Mouse (Mus musculus) heart, embryonic 14.5 days (tissue): ENCODE results near the gene Zfp94. TPM values are rescaled to one million over a fixed set of nuclear protein-coding genes. Genes with fewer than 3 reads are reported as not detected.

Experiments used
- ATAC-seq: fragments of 200-750 bp; cut with Nextera tagmentation; 2 replicates; pipeline ENCODE4 v1.8.0; 2017; ENCODE audit warnings: low read depth, moderate TSS enrichment; ENCODE audit not compliant: insufficient number of reproducible peaks, insufficient read depth, low FRiP score
- H3K27ac ChIP-seq, 2 experiments: fragments of 200-500 bp in 1 of 2; fragments of 300-500 bp in 1 of 2; sonication (generic) in 1 of 2; replicated peaks in 1 of 2; 2 replicates each; pipeline ENCODE4 v1.5.1; 2012 to 2014; ENCODE audit warnings: low read depth in 2 of 2, low read length in 2 of 2, control low read depth in 1 of 2, mild to moderate bottlenecking in 1 of 2, mixed read lengths in 1 of 2; ENCODE audit not compliant: control insufficient read depth in 1 of 2, insufficient read depth in 1 of 2
- H3K27me3 ChIP-seq: fragments of 300-500 bp; sonication (generic); 2 replicates; pipeline ENCODE4 v1.6.1; 2014; ENCODE audit warnings: mild to moderate bottlenecking, low read length, control low read depth; ENCODE audit not compliant: control insufficient read depth, insufficient read depth
- H3K36me3 ChIP-seq: fragments of 300-500 bp; sonication (generic); 2 replicates; pipeline ENCODE4 v1.6.1; 2014; ENCODE audit warnings: mild to moderate bottlenecking, control low read depth, low read length, mixed read lengths; ENCODE audit not compliant: control insufficient read depth, insufficient read depth
- H3K4me1 ChIP-seq, 2 experiments: fragments of 200-500 bp in 1 of 2; fragments of 300-500 bp in 1 of 2; sonication (generic) in 1 of 2; 2 replicates each; pipeline ENCODE4 v1.6.1; 2012 to 2014; ENCODE audit warnings: low read length in 2 of 2, control low read depth in 1 of 2, mixed read lengths in 1 of 2; ENCODE audit not compliant: control insufficient read depth in 2 of 2, insufficient read depth in 2 of 2
- H3K4me2 ChIP-seq: fragments of 300-500 bp; sonication (generic); 2 replicates; pipeline ENCODE4 v1.6.1; 2014; ENCODE audit warnings: mild to moderate bottlenecking, low read length
- H3K4me3 ChIP-seq, 2 experiments: fragments of 200-500 bp in 1 of 2; fragments of 300-500 bp in 1 of 2; sonication (generic) in 1 of 2; 2 replicates each; pipeline ENCODE4 v1.5.1; 2012 to 2014; ENCODE audit warnings: low read length in 2 of 2, mild to moderate bottlenecking in 2 of 2, control low read depth in 1 of 2, low read depth in 1 of 2, moderate library complexity in 1 of 2; ENCODE audit not compliant: control insufficient read depth in 1 of 2, insufficient read depth in 1 of 2
- H3K9ac ChIP-seq: fragments of 300-500 bp; sonication (generic); 2 replicates; pipeline ENCODE4 v1.6.1; 2014; ENCODE audit warnings: mild to moderate bottlenecking, low read length
- H3K9me3 ChIP-seq: fragments of 300-500 bp; sonication (generic); 2 replicates; pipeline ENCODE4 v1.6.1; 2016; ENCODE audit warnings: low read length, control low read depth; ENCODE audit not compliant: control insufficient read depth
- WGBS: fragments of 180-500 bp; shearing (Covaris S2); extraction: QIAGEN DNeasy Blood & Tissue Kit; methylation state at CpG from one replicate; pipeline ENCODE4 v1.1.7; 2014; 5-methylcytosine and 5-hydroxymethylcytosine counted together
- polyA plus RNA-seq: library from polyadenylated mRNA; unstranded; fragments of >200 nt; fragmentation: Nextera tagmentation; extraction: Ambion mirVana; gene quantifications from 2 replicates; pipeline ENCODE4 v1.2.1, GENCODE M21; 2014

Zfp94 gene
- polyA plus RNA-seq, 1 experiment from 2014 or later: 4.5 TPM

GRCm38 (mm10) chr7:24315726-24316566 lies 520 bp downstream of the Zfp94 start:
- peak overlapping the region; percentile 73 to 83 for H3K4me3 ChIP-seq
- H3K9me3 ChIP-seq: no peaks in the 10 kb centered on the region
- no peak; the same call in 1 of the 2 replicates for ATAC-seq
- 30% methylated on average over 29 of the region's 29 CpGs for WGBS
- peak overlapping the region; percentile 87 for H3K9ac ChIP-seq
- H3K36me3 ChIP-seq: peaks cover 10% of the 10 kb centered on the region
- peaks cover 8% of the 10 kb centered on the region; the same call in 1 of the 2 replicates for H3K27me3 ChIP-seq
- peak overlapping the region in 1 of 2 experiments; percentile 3; a peak in 1 of 4 replicates for H3K27ac ChIP-seq
- H3K4me1 ChIP-seq: peaks cover 5 to 9% of the 10 kb centered on the region in 2 experiments
- peak overlapping the region; percentile 95 for H3K4me2 ChIP-seq

GRCm38 (mm10) chr7:24300771-24301282 lies 15.6 kb downstream of the Zfp94 start, which contains the start of gene Zfp61:
Gene Zfp61 (minus strand): TSS chr7:24301232.
- H3K4me1 ChIP-seq: peaks cover 5 to 16% of the 10 kb centered on the region in 2 experiments; a peak in 3 of 4 replicates
- H3K36me3 ChIP-seq: peaks cover 34% of the 10 kb centered on the region
- no peaks in the 10 kb centered on the region for H3K27me3 ChIP-seq
- peak within 1 kb of the TSS; percentile 92 for H3K4me2 ChIP-seq
- no peaks in the 10 kb centered on the region for H3K9me3 ChIP-seq
- peak within 1 kb of the TSS; percentile 17 to 77 for H3K4me3 ChIP-seq
- ATAC-seq: no peak
- H3K9ac ChIP-seq: peak within 1 kb of the TSS; percentile 68; the same call in 1 of the 2 replicates
- H3K27ac ChIP-seq: peak within 1 kb of the TSS; percentile 14 to 20; a peak in 2 of 4 replicates
- WGBS: 3% methylated on average over 13 of the region's 13 CpGs

DNA sequence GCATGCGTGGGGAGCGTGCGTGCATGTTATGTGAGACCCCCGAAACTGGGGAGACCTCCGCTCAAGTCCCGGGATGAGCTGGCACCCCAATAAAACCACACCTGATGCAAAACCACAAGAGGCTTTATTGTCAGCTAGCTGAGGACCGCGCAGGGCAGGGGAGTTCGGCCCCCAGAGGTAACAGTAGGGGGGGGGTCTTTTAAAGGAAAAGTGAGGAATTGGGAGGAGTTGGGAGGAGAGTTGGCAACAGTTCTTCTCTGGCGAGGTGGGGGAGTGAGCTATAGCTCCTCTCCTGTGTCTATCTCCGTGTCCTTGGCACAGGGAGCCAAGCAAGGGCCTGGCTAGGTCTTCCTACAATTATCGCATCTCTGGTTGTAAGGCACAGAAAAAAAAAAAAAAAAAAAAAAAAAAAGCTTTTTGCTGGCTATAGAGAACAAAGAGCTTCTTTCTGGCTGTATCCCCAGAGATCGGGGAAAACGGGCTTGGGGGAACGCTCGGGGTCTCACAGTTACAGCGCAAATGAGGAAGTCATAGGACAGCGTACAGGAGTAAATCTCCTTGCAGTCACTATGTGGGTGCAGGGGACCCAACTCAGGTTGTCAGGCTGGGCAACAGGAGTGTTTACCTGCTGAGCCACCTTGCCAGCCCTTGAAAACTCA lies 16.5 kb downstream of the Zfp94 start:
- Histone ChIP-seq H3K36me3 (peaks cover 43% of the 10 kb centered on the region), H3K4me1 (peaks cover 5 to 16% of the 10 kb centered on the region in 2 experiments; a peak in 3 of 4 replicates), H3K9me3 (no peaks in the 10 kb centered on the region), H3K4me2 (peak overlapping the region; percentile 92), H3K4me3 (peak overlapping the region; percentile 36 to 77), H3K27me3 (no peaks in the 10 kb centered on the region), H3K27ac (no peak overlapping the region; a peak in 1 of 4 replicates), H3K9ac (peak overlapping the region; percentile 68)
- 2% methylated on average over 18 of the region's 18 CpGs for WGBS
- peak; percentile 23; the same call in 1 of the 2 replicates for ATAC-seq

DNA sequence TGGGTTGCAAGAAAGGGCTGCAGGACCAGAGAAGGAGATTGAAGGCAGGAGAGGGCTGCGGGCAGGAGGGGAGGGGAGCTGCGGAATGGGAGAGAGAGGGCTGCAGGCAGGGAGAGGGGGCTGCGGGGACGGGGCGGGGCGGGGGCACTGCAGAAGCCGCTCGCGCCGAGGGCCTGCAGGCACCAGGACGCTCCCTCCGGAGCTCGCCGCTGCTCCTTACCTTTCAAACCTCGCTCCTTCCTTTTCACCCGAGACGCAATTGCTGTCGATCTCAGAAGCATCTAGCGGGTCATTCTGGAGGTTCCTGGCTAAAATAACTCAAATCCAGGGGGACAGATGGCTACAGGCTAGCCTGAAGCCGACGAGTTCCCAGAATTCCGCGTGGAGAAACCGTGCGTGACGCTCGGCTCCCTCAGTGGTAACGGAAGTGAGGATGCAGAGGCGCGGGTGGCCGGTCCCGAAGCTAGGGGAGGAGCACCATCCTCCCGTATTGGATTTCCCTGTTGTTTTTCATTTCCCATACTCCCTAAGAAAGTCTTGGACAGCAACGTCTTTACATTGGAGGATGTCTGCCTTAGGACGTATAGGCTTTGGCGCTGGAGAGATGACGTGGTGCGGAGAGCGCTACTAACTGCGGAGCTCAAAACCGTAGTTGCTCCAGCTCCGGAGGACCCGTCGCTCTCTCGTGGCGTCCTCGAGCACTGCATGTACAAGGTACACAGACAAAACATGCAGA lies 17.3 kb downstream of the Zfp94 start:
- peak overlapping the region; percentile 84 for H3K9ac ChIP-seq
- H3K9me3 ChIP-seq: no peaks in the 10 kb centered on the region
- peak; percentile 82 for ATAC-seq
- no peaks in the 10 kb centered on the region for H3K27me3 ChIP-seq
- WGBS: under 1% methylated on average over 47 of the region's 47 CpGs
- peak overlapping the region; percentile 53 to 79 for H3K27ac ChIP-seq
- peaks cover 47% of the 10 kb centered on the region for H3K36me3 ChIP-seq
- H3K4me3 ChIP-seq: peak overlapping the region; percentile 58 to 77
- peak overlapping the region; percentile 92 for H3K4me2 ChIP-seq
- peaks cover 5 to 16% of the 10 kb centered on the region in 2 experiments; a peak in 3 of 4 replicates for H3K4me1 ChIP-seq

DNA sequence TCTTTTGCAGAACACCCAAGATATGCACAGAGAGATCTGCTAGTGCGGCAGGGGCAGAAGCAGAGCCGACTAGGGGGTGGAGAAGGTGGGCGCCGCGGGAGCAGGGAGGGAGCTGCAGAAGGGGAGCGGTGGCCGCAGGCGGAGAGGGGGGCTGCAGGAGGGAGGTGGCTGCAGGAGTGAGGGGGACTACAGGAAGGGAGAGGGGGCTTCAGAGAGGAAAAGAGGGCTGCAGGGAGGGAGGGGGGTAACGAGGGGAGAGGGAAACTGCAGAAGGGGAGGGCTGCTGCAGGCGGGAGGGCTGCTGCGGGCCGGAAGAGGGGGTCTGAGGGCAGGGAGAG lies 17.9 kb downstream of the Zfp94 start:
- Histone ChIP-seq H3K27ac (0 out of 4 replicates have a peak overlapping the region, but pooled peaks of 1 of the 2 experiments have one; percentile 79), H3K9ac (peak overlapping the region; percentile 84), H3K9me3 (no peaks in the 10 kb centered on the region), H3K4me3 (peak overlapping the region; percentile 58 to 77), H3K4me2 (peak overlapping the region; percentile 92), H3K4me1 (peaks cover 5 to 16% of the 10 kb centered on the region in 2 experiments; a peak in 3 of 4 replicates), H3K27me3 (no peaks in the 10 kb centered on the region), H3K36me3 (peaks cover 52% of the 10 kb centered on the region)
- under 1% methylated on average over 12 of the region's 12 CpGs for WGBS
- no peak; the same call in 1 of the 2 replicates for ATAC-seq

DNA sequence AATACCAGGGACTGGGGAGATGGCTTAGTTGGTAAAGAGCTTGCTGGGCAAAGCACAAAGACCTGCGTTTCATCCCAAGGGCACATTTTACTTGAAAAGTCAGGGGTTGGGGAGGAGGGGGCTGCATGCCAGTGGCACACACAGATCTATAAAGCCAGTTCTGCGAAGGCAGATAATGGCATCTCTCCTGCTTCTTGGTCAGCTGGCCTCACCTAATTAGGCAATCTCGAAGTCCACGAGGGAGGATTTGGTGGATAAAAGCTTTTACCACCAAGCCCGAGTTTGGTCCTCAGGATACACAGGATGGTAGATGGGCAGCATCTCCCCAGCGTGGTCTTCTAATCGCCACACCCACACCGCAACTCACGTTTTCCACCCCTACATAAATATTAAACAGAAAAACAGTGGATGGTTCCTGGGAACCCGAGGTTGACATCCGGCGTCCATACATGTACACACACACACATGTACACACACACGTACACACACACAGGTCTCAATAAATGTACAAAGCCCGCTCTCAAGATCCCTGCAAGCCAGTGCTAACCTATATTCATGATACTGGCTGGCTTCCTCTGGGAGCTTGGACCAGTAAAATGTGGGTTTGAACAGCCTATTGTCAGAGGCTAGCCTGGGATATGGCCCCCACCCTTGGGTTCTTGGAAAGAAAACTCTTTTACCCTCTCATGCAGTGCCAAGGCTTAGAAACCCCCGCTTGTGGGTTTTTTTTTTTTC lies 18.9 kb downstream of the Zfp94 start:
- Histone ChIP-seq H3K9me3 (no peaks in the 10 kb centered on the region), H3K4me3 (no peak overlapping the region; a peak in 1 of 4 replicates), H3K27ac (no peak overlapping the region), H3K9ac (no peak overlapping the region), H3K4me2 (no peak overlapping the region; the same call in 1 of the 2 replicates), H3K36me3 (peaks cover 52% of the 10 kb centered on the region), H3K4me1 (peaks cover 5 to 16% of the 10 kb centered on the region in 2 experiments; a peak in 3 of 4 replicates), H3K27me3 (no peaks in the 10 kb centered on the region)
- ATAC-seq: no peak
- WGBS: 90% methylated on average over 15 of the region's 15 CpGs
